Mouse (Mus musculus): ENCODE data around the gene Cacna1c. TPM values are rescaled to one million over a fixed set of nuclear protein-coding genes. Genes with fewer than 3 reads are reported as not detected.

Gene Cacna1c
- polyA plus RNA-seq (2021; fragmentation: Nextera tagmentation): 2.1 and 2.8 TPM in 2 replicates
- long read RNA-seq, experiment 1, partial matches to known transcripts: 9 of 19 reads
- long read RNA-seq, experiment 1, other reads (novel, unspliced or antisense): 10 of 19 reads
- long read RNA-seq, experiment 2, partial matches to known transcripts: 1 of 11 reads
- long read RNA-seq, experiment 2, other reads (novel, unspliced or antisense): 9 of 11 reads

GRCm38 (mm10) chr6:119196382-119197305, at the start of gene Cacna1c:
Cacna1c (minus strand) TSS chr6:119196418.

GRCm38 (mm10) chr6:119236241-119236640, 40.0 kb upstream of the Cacna1c start, which contains the start of gene Cacna2d4:
Cacna2d4 (plus strand) TSS chr6:119236526.

GRCm38 (mm10) chr6:119175078-119175853, 21.0 kb downstream of the Cacna1c start, which contains the start of gene Dcp1b:
Dcp1b (plus strand) TSS chr6:119175253.

GRCm38 (mm10) chr6:118561745-118562609, 634.2 kb downstream of the Cacna1c start, which contains the start of gene Ankrd26:
Ankrd26 (minus strand) TSS chr6:118562226.

Other genes starting within 250 kb of the Cacna1c start
- gene Dcp1b, start 21.2 kb downstream of the Cacna1c start, polyA plus RNA-seq (2021; fragmentation: Nextera tagmentation): 3.7 and 9.0 TPM in 2 replicates
- 0.70 and 2.1 TPM in 2 replicates for gene Cacna2d4, start 40.1 kb upstream of the Cacna1c start, polyA plus RNA-seq (2021; fragmentation: Nextera tagmentation)
- 30.6 and 35.6 TPM in 2 replicates for gene Lrtm2, start 134.3 kb upstream of the Cacna1c start, polyA plus RNA-seq (2021; fragmentation: Nextera tagmentation)
- 8.2 and 14.9 TPM in 2 replicates for gene Adipor2, start 221.3 kb upstream of the Cacna1c start, polyA plus RNA-seq (2021; fragmentation: Nextera tagmentation)

All from left cerebral cortex, adult 6 months (tissue).